Mouse (Mus musculus) midbrain, embryonic 16.5 days (tissue): ENCODE data around the gene Ambra1. TPM values are rescaled to one million over a fixed set of nuclear protein-coding genes. Genes with fewer than 3 reads are reported as not detected.

Experiments
- ATAC-seq: fragments of 200-750 bp; cut with Nextera tagmentation; 2 replicates; pipeline ENCODE4 v1.8.0; 2017; ENCODE audit warnings: moderate TSS enrichment
- H3K27ac ChIP-seq: fragments of 300-500 bp; sonication (generic); 2 replicates; pipeline ENCODE4 v1.5.1; 2014; ENCODE audit warnings: mild to moderate bottlenecking, low read length, mixed read lengths
- H3K27me3 ChIP-seq: fragments of 300-500 bp; sonication (generic); 2 replicates; pipeline ENCODE4 v1.6.1; 2014; ENCODE audit warnings: low read depth, low read length, mixed read lengths; ENCODE audit not compliant: control insufficient read depth, insufficient read depth
- H3K36me3 ChIP-seq: fragments of 300-500 bp; sonication (generic); 2 replicates; pipeline ENCODE4 v1.6.1; 2014; ENCODE audit warnings: mild to moderate bottlenecking, low read length, moderate library complexity, mixed read lengths; ENCODE audit not compliant: control insufficient read depth, insufficient read depth
- H3K4me1 ChIP-seq: fragments of 300-500 bp; sonication (generic); 2 replicates; pipeline ENCODE4 v1.6.1; 2014; ENCODE audit warnings: mild to moderate bottlenecking, low read length, mixed read lengths; ENCODE audit not compliant: control insufficient read depth, insufficient read depth
- H3K4me2 ChIP-seq: fragments of 300-500 bp; sonication (generic); 2 replicates; pipeline ENCODE4 v1.6.1; 2014; ENCODE audit warnings: mild to moderate bottlenecking, low read length, mixed read lengths
- H3K4me3 ChIP-seq: fragments of 300-500 bp; sonication (generic); 2 replicates; pipeline ENCODE4 v1.5.1; 2014; ENCODE audit warnings: low read depth, mild to moderate bottlenecking, low read length, moderate library complexity, mixed read lengths
- H3K9ac ChIP-seq: fragments of 300-500 bp; sonication (generic); 2 replicates; pipeline ENCODE4 v1.6.1; 2014; ENCODE audit warnings: low read depth, low read length, mixed read lengths
- H3K9me3 ChIP-seq: fragments of 300-500 bp; sonication (generic); replicated peaks from 2 replicates; pipeline ENCODE4 v1.6.1; 2014; ENCODE audit warnings: mild to moderate bottlenecking, low read length, mixed read lengths; ENCODE audit not compliant: control insufficient read depth, poor library complexity, severe bottlenecking
- WGBS: fragments of 180-500 bp; shearing (Covaris S2); extraction: QIAGEN DNeasy Blood & Tissue Kit; methylation state at CpG from one replicate; pipeline ENCODE4 v1.1.7; 2014; 5-methylcytosine and 5-hydroxymethylcytosine counted together
- polyA plus RNA-seq: library from polyadenylated mRNA; unstranded; fragments of >200 nt; fragmentation: Nextera tagmentation; extraction: Ambion mirVana; gene quantifications from 2 replicates; pipeline ENCODE4 v1.2.1, GENCODE M21; 2015

Ambra1 gene
- polyA plus RNA-seq, 1 experiment from 2014 or later, result 27.6 TPM

DNA sequence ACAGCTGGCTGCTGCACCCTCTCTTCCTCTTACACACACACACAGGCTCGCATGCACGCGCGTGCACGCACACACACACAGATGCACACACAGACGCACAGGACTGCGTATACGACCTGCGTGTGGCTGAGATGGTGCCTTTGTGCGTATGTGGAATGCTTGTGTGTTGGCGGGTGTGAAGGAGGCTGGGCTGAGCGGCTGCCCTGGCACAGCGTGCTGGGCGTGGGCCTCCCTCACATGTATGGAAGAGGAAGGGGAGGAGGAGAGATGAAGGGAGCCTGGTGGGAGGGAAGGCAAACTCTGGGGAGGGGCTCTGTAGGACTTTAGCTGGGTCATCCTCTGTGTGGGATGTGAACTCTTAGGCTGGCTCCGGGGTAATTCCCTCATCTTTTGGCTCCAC lies 195.5 kb downstream of the Ambra1 start:
- H3K4me1 ChIP-seq, result peaks cover 9% of the 10 kb centered on the region
- peaks cover 27% of the 10 kb centered on the region for H3K27me3 ChIP-seq
- ATAC-seq, result no peak
- no peak overlapping the region for H3K9ac ChIP-seq
- H3K4me3 ChIP-seq, result no peak overlapping the region
- H3K4me2 ChIP-seq, result no peak overlapping the region
- no peak overlapping the region for H3K27ac ChIP-seq
- WGBS, result 91% methylated on average over 15 of the region's 15 CpGs
- H3K9me3 ChIP-seq, result no peaks in the 10 kb centered on the region
- no peaks in the 10 kb centered on the region for H3K36me3 ChIP-seq

- H3K9ac ChIP-seq, result no peak within 1 kb of the TSS
- H3K4me2 ChIP-seq, result no peak within 1 kb of the TSS
- no peaks in the 10 kb centered on the region for H3K9me3 ChIP-seq
- no peak within 1 kb of the TSS for H3K27ac ChIP-seq
- H3K4me1 ChIP-seq, result peaks cover 16% of the 10 kb centered on the region
- no peaks in the 10 kb centered on the region for H3K36me3 ChIP-seq
- H3K4me3 ChIP-seq, result no peak within 1 kb of the TSS; the same call in 1 of the 2 replicates
- ATAC-seq, result no peak
- 95% methylated on average over 3 of the region's 3 CpGs for WGBS
- peaks cover 20% of the 10 kb centered on the region for H3K27me3 ChIP-seq
Measured at GRCm38 (mm10) chr2:91926949-91927348, 197.0 kb downstream of the Ambra1 start, which contains the start of gene Chrm4. TSS of gene Chrm4 (plus strand) at chr2:91927249.

- Histone ChIP-seq H3K9ac (no peak overlapping the region), H3K9me3 (no peaks in the 10 kb centered on the region), H3K4me1 (peaks cover 22% of the 10 kb centered on the region), H3K4me3 (no peak overlapping the region; the same call in 1 of the 2 replicates), H3K27ac (no peak overlapping the region), H3K27me3 (peaks cover 19% of the 10 kb centered on the region), H3K4me2 (no peak overlapping the region), H3K36me3 (no peaks in the 10 kb centered on the region)
- no peak for ATAC-seq
- 53% methylated on average over 34 of the region's 34 CpGs for WGBS
Measured at GRCm38 (mm10) chr2:91927826-91928533, 198.0 kb downstream of the Ambra1 start.

- H3K27me3 ChIP-seq, result peaks cover 11% of the 10 kb centered on the region
- 0 out of 2 replicates have a peak overlapping the region, but pooled peaks have one; percentile 20 for H3K9ac ChIP-seq
- no peaks in the 10 kb centered on the region for H3K36me3 ChIP-seq
- H3K4me3 ChIP-seq, result no peak overlapping the region
- ATAC-seq, result no peak
- H3K4me2 ChIP-seq, result no peak overlapping the region
- 80% methylated on average over 23 of the region's 23 CpGs for WGBS
- H3K4me1 ChIP-seq, result peaks cover 18% of the 10 kb centered on the region
- no peaks in the 10 kb centered on the region for H3K9me3 ChIP-seq
- no peak overlapping the region for H3K27ac ChIP-seq
Measured at GRCm38 (mm10) chr2:91928534-91929350, 198.8 kb downstream of the Ambra1 start.

- 55% methylated on average over 3 of the region's 3 CpGs for WGBS
- ATAC-seq, result no peak
- Histone ChIP-seq H3K4me2 (peak overlapping the region; percentile 75), H3K4me3 (no peak overlapping the region), H3K4me1 (peaks cover 16% of the 10 kb centered on the region), H3K9ac (no peak overlapping the region), H3K9me3 (no peaks in the 10 kb centered on the region), H3K27ac (no peak overlapping the region), H3K27me3 (peaks cover 6% of the 10 kb centered on the region), H3K36me3 (no peaks in the 10 kb centered on the region)
Measured at GRCm38 (mm10) chr2:91929455-91929854, 199.5 kb downstream of the Ambra1 start.

- no peak overlapping the region for H3K9ac ChIP-seq
- H3K9me3 ChIP-seq, result no peaks in the 10 kb centered on the region
- no peak overlapping the region for H3K27ac ChIP-seq
- no peaks in the 10 kb centered on the region for H3K36me3 ChIP-seq
- H3K4me2 ChIP-seq, result peak overlapping the region; percentile 75
- ATAC-seq, result no peak
- H3K4me3 ChIP-seq, result peak overlapping the region; percentile 50
- H3K4me1 ChIP-seq, result peaks cover 16% of the 10 kb centered on the region
- H3K27me3 ChIP-seq, result peaks cover 1% of the 10 kb centered on the region; the same call in 1 of the 2 replicates
- WGBS, result 5% methylated on average over 12 of the region's 12 CpGs
Measured at GRCm38 (mm10) chr2:91929936-91930335, 200.0 kb downstream of the Ambra1 start.

DNA sequence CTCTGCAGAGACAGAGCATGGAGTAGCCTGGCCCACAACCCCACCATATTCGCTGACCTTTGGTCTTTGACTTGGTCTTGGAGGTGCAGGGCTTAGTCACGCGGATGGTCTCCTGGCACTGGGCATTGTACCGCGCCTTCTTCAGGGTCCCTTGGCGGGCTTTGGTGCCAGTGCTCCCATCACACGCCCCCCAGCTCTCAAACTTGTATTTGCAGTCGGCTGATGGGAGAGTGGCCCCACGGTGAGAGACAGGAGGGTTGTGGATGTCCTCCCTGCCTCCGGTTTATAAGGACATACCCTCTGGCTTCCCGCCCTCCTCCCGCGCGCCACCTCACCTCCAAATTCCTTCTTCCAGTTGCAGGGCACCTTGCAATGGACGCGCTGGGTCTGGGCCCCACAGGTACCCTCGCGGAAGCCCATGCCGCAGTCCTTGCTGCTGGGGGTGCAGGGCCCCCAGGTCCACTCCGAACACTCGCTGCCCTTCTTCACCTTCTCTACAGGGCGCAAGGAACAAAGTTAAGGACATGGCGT lies 200.9 kb downstream of the Ambra1 start:
- peak overlapping the region; percentile 75 for H3K4me2 ChIP-seq
- no peaks in the 10 kb centered on the region; the same call in 1 of the 2 replicates for H3K27me3 ChIP-seq
- peak overlapping the region; percentile 50 for H3K4me3 ChIP-seq
- H3K4me1 ChIP-seq, result peaks cover 16% of the 10 kb centered on the region
- ATAC-seq, result 0 out of 2 replicates have a peak, but pooled peaks have one; percentile 23
- peaks cover under 1% of the 10 kb centered on the region for H3K36me3 ChIP-seq
- peak overlapping the region; percentile 70 for H3K9ac ChIP-seq
- H3K27ac ChIP-seq, result peak overlapping the region; percentile 67
- 3% methylated on average over 23 of the region's 23 CpGs for WGBS
- H3K9me3 ChIP-seq, result no peaks in the 10 kb centered on the region

DNA sequence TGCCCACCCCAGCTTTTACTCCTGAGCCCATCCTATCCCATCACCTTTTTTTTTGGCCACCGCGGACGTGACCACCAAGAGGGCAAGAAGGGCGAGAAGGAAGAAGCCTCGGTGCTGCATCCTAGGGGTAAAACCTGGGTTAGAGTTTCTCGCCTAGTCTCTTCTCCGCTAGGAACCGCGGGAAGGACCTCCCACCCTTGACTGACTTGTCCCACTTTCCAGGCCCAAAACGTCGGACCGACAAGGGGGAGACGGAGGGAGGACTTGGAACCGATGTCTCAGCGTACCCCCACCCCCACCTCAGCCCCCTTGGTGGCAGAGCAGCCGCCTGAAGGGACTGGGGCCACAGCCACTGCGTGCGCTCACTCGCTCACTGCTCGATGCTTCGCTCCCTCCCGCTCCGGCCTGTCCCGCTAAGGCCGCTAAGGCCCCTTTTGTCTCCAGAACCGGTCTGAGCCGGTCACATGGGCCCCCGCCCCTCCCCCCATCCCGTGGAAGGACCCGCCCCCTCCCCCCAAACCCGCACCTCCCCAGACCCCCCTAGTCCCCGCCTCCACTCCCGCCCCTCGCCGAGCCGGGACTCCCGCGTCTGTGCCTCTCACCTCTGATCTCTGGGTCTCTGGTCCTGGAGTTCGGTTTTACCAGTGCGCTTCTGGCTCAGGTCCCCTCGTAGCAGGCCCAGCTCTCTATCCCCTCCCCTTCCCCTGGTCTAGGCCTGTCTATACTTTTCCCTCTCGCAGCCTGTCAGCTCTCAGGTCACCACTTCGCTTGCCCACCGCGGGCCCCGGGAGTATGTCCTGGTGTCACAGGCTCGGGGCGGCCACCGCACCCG lies 201.6 kb downstream of the Ambra1 start:
- Histone ChIP-seq H3K9me3 (no peaks in the 10 kb centered on the region), H3K27ac (peak overlapping the region; percentile 67), H3K9ac (peak overlapping the region; percentile 70), H3K4me3 (peak overlapping the region; percentile 50), H3K36me3 (peaks cover 5% of the 10 kb centered on the region), H3K4me1 (peaks cover 16% of the 10 kb centered on the region), H3K27me3 (no peaks in the 10 kb centered on the region; the same call in 1 of the 2 replicates), H3K4me2 (peak overlapping the region; percentile 75)
- WGBS, result 1% methylated on average over 45 of the region's 50 CpGs
- ATAC-seq, result peak; percentile 46
